Mouse (Mus musculus) ES-Bruce4 (cell line): ENCODE data around the gene Lypla2. TPM values are rescaled to one million over a fixed set of nuclear protein-coding genes. Genes with fewer than 3 reads are reported as not detected.

ENCODE experiments used
- H3K27ac ChIP-seq: 2 replicates; pipeline ENCODE4 v1.5.1; 2012; ENCODE audit warnings: low read length, inconsistent platforms; ENCODE audit not compliant: insufficient read depth
- H3K27me3 ChIP-seq: 2 replicates; pipeline ENCODE4 v1.6.1; 2012; ENCODE audit warnings: mild to moderate bottlenecking, low read length, inconsistent platforms; ENCODE audit not compliant: control insufficient read depth, poor library complexity, insufficient read depth, severe bottlenecking
- H3K36me3 ChIP-seq: 2 replicates; pipeline ENCODE4 v1.6.1; 2012; ENCODE audit warnings: inconsistent platforms, mild to moderate bottlenecking, low read length, moderate library complexity; ENCODE audit not compliant: control insufficient read depth, poor library complexity, insufficient read depth, severe bottlenecking
- H3K4me1 ChIP-seq: one replicate; pipeline ENCODE4 v1.8.1; 2011; ENCODE audit warnings: low read length; ENCODE audit not compliant: control insufficient read depth, insufficient read depth
- H3K4me3 ChIP-seq: 2 replicates; pipeline ENCODE4 v1.5.1; 2011; ENCODE audit warnings: low read depth, mild to moderate bottlenecking, low read length
- H3K9ac ChIP-seq: 2 replicates; pipeline ENCODE4 v1.6.1; 2012; ENCODE audit warnings: low read depth, mild to moderate bottlenecking, inconsistent platforms; ENCODE audit not compliant: poor library complexity, severe bottlenecking
- H3K9me3 ChIP-seq: replicated peaks from 2 replicates; pipeline ENCODE4 v1.6.1; 2012; ENCODE audit warnings: mild to moderate bottlenecking, low read length, inconsistent platforms; ENCODE audit not compliant: control insufficient read depth, poor library complexity, insufficient read depth, severe bottlenecking
- CTCF ChIP-seq: IDR thresholded peaks from one replicate; pipeline ENCODE4 v1.8.1; 2011; ENCODE audit warnings: low read depth, low read length
- EP300 ChIP-seq: IDR thresholded peaks from 2 replicates; pipeline ENCODE4 v1.6.1; 2011; ENCODE audit warnings: low read depth, low read length; ENCODE audit not compliant: insufficient read depth
- POLR2A ChIP-seq: IDR thresholded peaks from one replicate; pipeline ENCODE4 v1.8.1; 2011; ENCODE audit warnings: low read length; ENCODE audit not compliant: insufficient read depth
- polyA plus RNA-seq: library from polyadenylated mRNA; stranded (reverse); fragments of >200 nt; gene quantifications from 2 replicates; pipeline ENCODE4 v1.2.4, GENCODE M21; 2011; ENCODE audit warnings: low read depth; ENCODE audit not compliant: missing spikeins, insufficient read depth, insufficient read length

The Lypla2 gene
- polyA plus RNA-seq, 1 experiment: 47.4 TPM

- no peak overlapping the region for H3K9ac ChIP-seq
- H3K4me1 ChIP-seq: peaks cover 3% of the 10 kb centered on the region
- no peak overlapping the region for H3K27ac ChIP-seq
- no peak overlapping the region for H3K4me3 ChIP-seq
- H3K36me3 ChIP-seq: peaks cover 21% of the 10 kb centered on the region
- no peaks in the 10 kb centered on the region for H3K27me3 ChIP-seq
- TF ChIP-seq POLR2A (no peak), CTCF (no peak)
- no peaks in the 10 kb centered on the region for H3K9me3 ChIP-seq
Observed at GRCm38 (mm10) chr4:135970585-135970984, 1.8 kb downstream of the Lypla2 start.

GRCm38 (mm10) chr4:135969070-135969750 lies 3.2 kb downstream of the Lypla2 start:
- TF ChIP-seq CTCF (no peak), POLR2A (no peak), EP300 (no peak)
- Histone ChIP-seq H3K4me3 (no peak overlapping the region), H3K4me1 (peaks cover 3% of the 10 kb centered on the region), H3K9me3 (no peaks in the 10 kb centered on the region), H3K27ac (no peak overlapping the region), H3K27me3 (no peaks in the 10 kb centered on the region), H3K36me3 (peaks cover 20% of the 10 kb centered on the region; the same call in 1 of the 2 replicates), H3K9ac (no peak overlapping the region)

GRCm38 (mm10) chr4:135968271-135968869 lies 4.1 kb downstream of the Lypla2 start:
- H3K4me1 ChIP-seq: peaks cover 3% of the 10 kb centered on the region
- no peak overlapping the region for H3K9ac ChIP-seq
- TF ChIP-seq CTCF: no peak
- no peak for TF ChIP-seq POLR2A
- no peak for TF ChIP-seq EP300
- H3K9me3 ChIP-seq: no peaks in the 10 kb centered on the region
- H3K4me3 ChIP-seq: no peak overlapping the region
- H3K27ac ChIP-seq: no peak overlapping the region
- no peaks in the 10 kb centered on the region for H3K27me3 ChIP-seq
- H3K36me3 ChIP-seq: peaks cover 20% of the 10 kb centered on the region; the same call in 1 of the 2 replicates

GRCm38 (mm10) chr4:135967086-135967760 lies 5.2 kb downstream of the Lypla2 start:
- no peak for TF ChIP-seq EP300
- no peak for TF ChIP-seq CTCF
- TF ChIP-seq POLR2A: no peak

GRCm38 (mm10) chr4:135966283-135966682 lies 6.1 kb downstream of the Lypla2 start:
- Histone ChIP-seq H3K9ac (no peak overlapping the region), H3K27ac (no peak overlapping the region), H3K4me1 (peaks cover 1% of the 10 kb centered on the region), H3K4me3 (no peak overlapping the region), H3K36me3 (peaks cover 20% of the 10 kb centered on the region; the same call in 1 of the 2 replicates), H3K27me3 (no peaks in the 10 kb centered on the region), H3K9me3 (no peaks in the 10 kb centered on the region)
- TF ChIP-seq CTCF (no peak), POLR2A (no peak), EP300 (no peak)

More at GRCm38 (mm10) chr4:135967086-135967760, 5.2 kb downstream of the Lypla2 start:
- H3K4me1 ChIP-seq: peaks cover 3% of the 10 kb centered on the region
- peaks cover 20% of the 10 kb centered on the region; the same call in 1 of the 2 replicates for H3K36me3 ChIP-seq
- H3K9me3 ChIP-seq: no peaks in the 10 kb centered on the region
- no peaks in the 10 kb centered on the region for H3K27me3 ChIP-seq
- H3K27ac ChIP-seq: no peak overlapping the region
- no peak overlapping the region for H3K9ac ChIP-seq
- no peak overlapping the region for H3K4me3 ChIP-seq

GRCm38 (mm10) chr4:135965113-135965512 lies 7.3 kb downstream of the Lypla2 start:
- Histone ChIP-seq H3K27me3 (no peaks in the 10 kb centered on the region), H3K4me1 (no peaks in the 10 kb centered on the region), H3K36me3 (peaks cover 16% of the 10 kb centered on the region; the same call in 1 of the 2 replicates), H3K27ac (no peak overlapping the region), H3K4me3 (no peak overlapping the region), H3K9ac (no peak overlapping the region), H3K9me3 (no peaks in the 10 kb centered on the region)
- TF ChIP-seq POLR2A: no peak
- TF ChIP-seq EP300: no peak
- no peak for TF ChIP-seq CTCF
